Mouse (Mus musculus): Measurements from ENCODE around the gene Capn10. TPM values are rescaled to one million over a fixed set of nuclear protein-coding genes. Genes with fewer than 3 reads are reported as not detected.

The Capn10 gene
- 10 to 100 TPM; 44.4 to 47.8 TPM for total RNA-seq (2021)

- intact Hi-C loops (cut with DNase I): loop anchor here (1.0 kb wide), 2 partner anchors 23 to 27 kb away; no protein-coding TSS in a partner anchor
- DNase-seq (ENCODE audit: low spot score in 2 of 2): peak; percentile 98 to 99
Observed at GRCm38 (mm10) chr1:92934182-92934827, at the start of gene Capn10. TSS of gene Capn10 (plus strand) at chr1:92934376.

- DNase-seq (ENCODE audit: low spot score in 2 of 2): no peak
- intact Hi-C loops (cut with DNase I): no loop called here
Observed at GRCm38 (mm10) chr1:92888901-92889655, 45.1 kb upstream of the Capn10 start.

DNA sequence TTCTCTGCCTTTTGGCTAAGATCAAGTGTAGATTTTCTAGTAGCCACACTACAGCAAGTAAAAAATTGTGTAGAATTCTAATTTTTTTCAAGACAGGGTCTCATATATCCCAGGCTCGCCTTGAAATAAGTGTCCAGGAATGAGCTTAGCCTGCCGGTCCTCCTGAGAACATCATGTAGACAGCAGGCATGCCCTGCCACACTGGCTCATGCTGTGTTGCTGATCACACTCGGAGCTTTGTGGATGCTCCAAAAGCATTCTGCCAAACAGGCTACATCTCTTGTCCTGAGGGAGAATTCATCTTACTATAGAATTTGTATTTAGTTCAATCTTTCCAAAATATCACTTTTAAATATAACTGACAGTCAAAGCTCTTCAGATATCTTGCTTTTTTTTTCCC lies 41.4 kb upstream of the Capn10 start:
- no peak for DNase-seq (ENCODE audit: low spot score in 2 of 2)
- intact Hi-C loops (cut with DNase I): no loop called here

DNA sequence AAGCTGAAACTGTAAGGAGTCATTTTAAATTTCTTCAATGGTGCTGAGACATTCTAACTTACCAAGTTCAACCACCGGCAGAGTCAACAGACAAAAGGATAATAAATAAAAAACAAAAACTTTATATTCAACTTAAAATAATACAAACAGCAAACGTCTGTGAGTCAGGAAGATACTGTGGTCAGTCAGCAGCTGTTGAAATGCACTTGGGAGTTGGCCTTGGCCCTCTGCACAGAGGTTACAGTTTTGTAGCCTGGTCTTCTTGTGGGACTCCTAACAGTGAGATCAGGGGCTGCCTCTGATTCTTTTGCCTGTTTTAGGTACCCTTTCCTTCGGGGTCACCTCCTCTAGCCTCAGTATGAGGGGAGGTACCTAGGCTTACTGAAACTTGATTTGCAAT lies 40.3 kb upstream of the Capn10 start:
- intact Hi-C loops (cut with DNase I): loop anchor here (2.0 kb wide), 1 partner anchor 53 kb away; no protein-coding TSS in a partner anchor
- no peak for DNase-seq (ENCODE audit: low spot score in 2 of 2)

DNA sequence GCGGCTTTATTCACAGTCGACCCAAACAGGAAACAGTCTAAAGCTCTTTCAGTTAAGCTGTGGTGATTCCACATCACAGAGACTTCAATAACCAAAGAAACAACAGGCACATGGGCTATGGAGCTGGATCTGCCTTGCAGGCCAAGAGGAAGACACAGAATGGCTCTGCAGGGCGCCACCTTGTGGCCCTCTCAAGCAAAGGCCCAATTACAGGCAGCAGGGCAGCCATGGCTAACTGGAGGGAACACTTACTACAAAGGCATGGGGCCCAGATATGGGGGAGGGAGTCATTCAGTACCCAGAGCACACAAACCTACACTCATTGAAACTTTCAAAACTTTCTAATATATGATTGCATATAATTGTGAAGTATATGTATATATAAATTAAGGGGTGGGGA lies 39.1 kb upstream of the Capn10 start:
- peak; percentile 80 to 91 for DNase-seq (ENCODE audit: low spot score in 2 of 2)
- intact Hi-C loops (cut with DNase I): loop anchor here (2.0 to 5.0 kb wide), 3 partner anchors 54 to 373 kb away; partner anchors contain the start of gene Otos

DNA sequence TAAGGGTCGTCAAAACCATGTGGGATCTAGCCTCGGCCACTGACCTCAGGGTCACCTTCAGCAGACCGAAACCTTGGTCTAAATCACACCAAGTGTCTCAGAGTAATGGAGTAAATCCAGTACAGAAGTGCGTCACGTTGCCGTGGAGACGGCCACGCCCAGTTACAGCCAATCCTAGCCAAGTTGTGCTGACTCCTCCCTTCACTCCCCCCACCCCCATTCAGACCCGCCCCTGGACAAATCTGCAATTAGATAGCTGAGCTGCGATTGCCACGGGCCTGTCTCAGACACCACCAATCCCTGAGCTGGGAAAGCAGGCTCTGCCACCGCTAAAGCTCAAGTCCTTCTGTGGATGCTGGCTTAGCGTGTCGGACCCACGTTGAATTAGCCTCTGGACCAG lies 31.4 kb upstream of the Capn10 start, which contains the start of gene Ankmy1:
Gene Ankmy1 (minus strand): TSS at position 121 of the 400 bp plus-strand sequence.
- intact Hi-C loops (cut with DNase I): no loop called here
- DNase-seq (ENCODE audit: low spot score in 2 of 2): peak; percentile 73 to 76

DNA sequence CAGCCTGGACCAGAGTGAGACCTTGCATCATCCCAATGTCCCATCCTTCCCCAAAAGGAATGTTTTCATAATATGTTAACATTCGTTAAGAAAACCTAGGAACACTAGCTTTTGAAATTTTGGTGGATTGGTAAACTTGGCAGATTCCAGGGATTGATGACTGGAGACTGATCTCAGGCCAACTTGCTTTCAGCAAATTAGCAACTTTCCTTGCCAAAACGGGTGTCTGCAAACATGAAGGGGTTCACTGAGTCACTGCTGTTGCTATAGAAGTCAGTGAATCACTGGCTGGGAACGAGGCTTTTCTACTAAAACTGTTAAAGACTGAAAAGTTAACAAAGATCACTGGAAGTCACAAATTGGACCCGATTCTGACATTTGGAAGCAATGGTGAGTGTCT lies 30.5 kb upstream of the Capn10 start:
- intact Hi-C loops (cut with DNase I): no loop called here
- DNase-seq (ENCODE audit: low spot score in 2 of 2): peak in 1 of 2 experiments; percentile 76

- intact Hi-C loops (cut with DNase I): loop anchor here (5.0 kb wide), 1 partner anchor 264 kb away; the partner anchor contains the start of gene Cops9
- no peak for DNase-seq (ENCODE audit: low spot score in 2 of 2)
Observed at GRCm38 (mm10) chr1:92905703-92906310, 28.4 kb upstream of the Capn10 start.

- intact Hi-C loops (cut with DNase I): loop anchor here (1.0 to 5.0 kb wide), 2 partner anchors 27 to 265 kb away; partner anchors contain the start of genes Capn10 and Cops9
- peak; percentile 84 to 89 for DNase-seq (ENCODE audit: low spot score in 2 of 2)
Observed at GRCm38 (mm10) chr1:92906779-92907631, 27.2 kb upstream of the Capn10 start, which contains the start of gene Dusp28. TSS of gene Dusp28 (plus strand) at chr1:92906981.

DNA sequence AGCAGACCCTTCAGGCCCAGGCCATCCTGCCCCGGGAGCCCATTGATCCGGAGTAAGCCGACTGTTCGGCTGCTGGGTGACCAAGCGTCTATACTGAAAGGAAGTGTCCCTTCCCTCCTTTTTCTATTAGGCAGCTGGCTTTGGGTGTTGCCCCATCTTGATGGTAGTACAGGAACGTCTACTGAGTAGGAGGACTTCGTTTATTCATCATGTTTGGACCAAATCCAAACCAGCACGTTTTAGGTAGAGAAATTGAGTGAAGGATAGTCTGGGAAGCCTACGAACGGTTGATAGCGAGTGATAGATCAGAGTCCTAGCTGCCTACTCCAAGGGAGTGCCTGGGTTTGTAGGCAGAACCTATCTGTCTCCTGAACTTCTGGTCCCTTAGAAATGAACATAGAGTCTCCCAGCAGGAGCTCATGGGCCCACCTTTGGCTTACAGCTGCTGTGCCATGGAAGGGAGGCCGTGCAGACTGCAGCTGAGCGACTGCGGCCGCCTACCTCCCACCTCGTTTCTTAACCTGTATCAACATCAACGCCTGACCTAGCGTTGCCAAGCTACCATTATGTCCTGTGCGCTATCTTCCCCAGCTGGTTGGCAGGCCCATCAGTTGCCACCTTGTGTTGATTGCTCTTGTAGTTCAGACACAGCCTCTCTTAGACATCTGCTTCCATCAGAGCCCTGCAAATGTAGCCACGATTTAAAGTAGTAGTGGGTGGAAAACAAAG lies 26.4 kb upstream of the Capn10 start:
- no peak for DNase-seq (ENCODE audit: low spot score in 2 of 2)
- intact Hi-C loops (cut with DNase I): loop anchor here (1.0 to 5.0 kb wide), 2 partner anchors 27 to 265 kb away; partner anchors contain the start of genes Capn10 and Cops9

DNA sequence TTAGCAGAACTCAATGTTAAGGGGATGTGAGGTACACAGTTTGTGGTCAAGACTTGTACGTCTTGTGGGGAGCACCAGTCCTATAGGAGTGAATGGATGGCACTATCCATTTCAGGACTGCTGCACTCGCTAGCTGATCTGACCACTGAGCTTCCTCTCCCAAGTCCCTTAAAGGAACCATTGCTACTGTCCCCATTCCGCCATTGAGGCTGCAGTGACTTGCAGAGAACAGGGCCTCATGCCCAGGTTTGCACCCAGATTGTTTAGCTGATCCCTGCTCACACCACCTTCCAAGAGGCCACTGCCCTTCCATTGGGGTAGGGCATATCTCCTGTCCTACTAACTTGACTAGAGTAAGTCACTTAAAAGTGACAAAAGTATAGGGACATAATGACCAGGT lies 25.5 kb upstream of the Capn10 start:
- DNase-seq (ENCODE audit: low spot score in 2 of 2): no peak
- intact Hi-C loops (cut with DNase I): loop anchor here (5.0 kb wide), 1 partner anchor 266 kb away; the partner anchor contains the start of gene Cops9

- DNase-seq (ENCODE audit: low spot score in 2 of 2): no peak
- intact Hi-C loops (cut with DNase I): loop anchor here (5.0 kb wide), 1 partner anchor 267 kb away; the partner anchor contains the start of gene Cops9
Observed at GRCm38 (mm10) chr1:92909068-92909467, 25.1 kb upstream of the Capn10 start.

GRCm38 (mm10) chr1:92910239-92910885 lies 23.8 kb upstream of the Capn10 start, which contains the start of gene Rnpepl1:
TSS of gene Rnpepl1 (plus strand) at chr1:92910783.
- intact Hi-C loops (cut with DNase I): no loop called here
- peak; percentile 82 to 85 for DNase-seq (ENCODE audit: low spot score in 2 of 2)

DNA sequence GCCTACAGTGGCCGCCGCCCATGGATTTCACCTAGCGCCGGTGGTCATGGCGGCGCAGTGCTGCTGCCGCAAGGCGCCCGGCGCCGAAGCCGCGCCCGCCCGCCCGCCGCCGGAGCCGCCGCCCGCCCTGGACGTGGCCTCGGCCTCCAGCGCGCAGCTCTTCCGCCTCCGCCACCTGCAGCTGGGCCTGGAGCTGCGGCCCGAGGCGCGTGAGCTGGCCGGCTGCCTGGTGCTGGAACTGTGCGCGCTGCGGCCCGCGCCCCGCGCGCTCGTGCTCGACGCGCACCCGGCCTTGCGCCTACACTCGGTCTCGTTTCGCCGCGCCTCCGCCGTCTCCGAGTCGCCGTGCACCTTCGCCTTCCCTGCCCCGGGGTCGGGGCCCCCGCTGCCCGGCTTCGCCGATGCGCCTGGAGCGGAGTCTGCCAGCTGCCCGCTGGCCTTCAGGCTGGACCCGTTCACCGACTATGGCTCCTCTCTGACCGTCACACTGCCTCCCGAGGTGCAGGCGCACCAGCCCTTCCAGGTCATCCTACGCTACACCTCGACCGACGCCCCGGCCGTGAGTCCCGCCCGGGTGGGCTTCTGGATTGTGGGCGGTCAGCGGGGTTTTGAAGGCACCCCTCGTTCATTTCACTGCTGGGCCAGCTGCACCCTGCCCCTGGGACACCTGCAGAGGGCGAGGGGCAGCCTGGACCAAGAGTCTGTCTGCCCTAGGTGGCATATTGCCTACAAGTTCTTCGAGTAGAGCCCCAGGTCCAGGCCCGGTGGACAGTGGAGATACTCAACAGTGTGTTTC lies 23.1 kb upstream of the Capn10 start:
- intact Hi-C loops (cut with DNase I): loop anchor here (1.0 kb wide), 1 partner anchor 23 kb away; the partner anchor contains the start of gene Capn10
- DNase-seq (ENCODE audit: low spot score in 2 of 2): peak; percentile 79 to 82

GRCm38 (mm10) chr1:92911721-92912138 lies 22.4 kb upstream of the Capn10 start:
- DNase-seq (ENCODE audit: low spot score in 2 of 2): peak in 1 of 2 experiments; percentile 19
- intact Hi-C loops (cut with DNase I): loop anchor here (1.0 kb wide), 1 partner anchor 23 kb away; the partner anchor contains the start of gene Capn10

DNA sequence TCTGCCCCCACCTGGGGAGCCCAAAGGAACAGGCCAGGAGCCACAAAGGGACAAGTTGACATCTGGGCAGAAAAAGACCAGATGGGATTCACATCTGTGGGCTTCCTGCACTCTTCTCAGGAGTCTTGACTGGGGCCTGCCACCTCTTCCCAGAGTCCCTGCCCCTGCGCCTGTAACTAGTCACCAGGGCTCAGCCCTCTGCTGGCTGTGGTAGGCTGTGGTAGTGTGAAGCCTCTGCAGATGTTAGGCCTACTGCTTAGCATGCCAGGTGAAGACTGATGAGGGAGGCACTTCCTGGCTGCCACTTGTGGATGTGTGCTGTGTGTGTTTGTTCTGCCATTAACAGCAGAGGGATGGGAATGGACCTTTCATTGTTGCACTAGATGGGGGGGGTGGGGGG lies 21.9 kb upstream of the Capn10 start:
- no peak for DNase-seq (ENCODE audit: low spot score in 2 of 2)
- intact Hi-C loops (cut with DNase I): no loop called here

- intact Hi-C loops (cut with DNase I): no loop called here
- no peak for DNase-seq (ENCODE audit: low spot score in 2 of 2)
Observed at GRCm38 (mm10) chr1:92914239-92914638, 19.9 kb upstream of the Capn10 start.

All from left cerebral cortex, postnatal 25 days (tissue).